Mouse (Mus musculus): Measurements from ENCODE around the gene Trp73. TPM values are rescaled to one million over a fixed set of nuclear protein-coding genes. Genes with fewer than 3 reads are reported as not detected.

The Trp73 gene
- total and polyA plus RNA-seq, 2 experiments from 2014 or later, result not detected

DNA sequence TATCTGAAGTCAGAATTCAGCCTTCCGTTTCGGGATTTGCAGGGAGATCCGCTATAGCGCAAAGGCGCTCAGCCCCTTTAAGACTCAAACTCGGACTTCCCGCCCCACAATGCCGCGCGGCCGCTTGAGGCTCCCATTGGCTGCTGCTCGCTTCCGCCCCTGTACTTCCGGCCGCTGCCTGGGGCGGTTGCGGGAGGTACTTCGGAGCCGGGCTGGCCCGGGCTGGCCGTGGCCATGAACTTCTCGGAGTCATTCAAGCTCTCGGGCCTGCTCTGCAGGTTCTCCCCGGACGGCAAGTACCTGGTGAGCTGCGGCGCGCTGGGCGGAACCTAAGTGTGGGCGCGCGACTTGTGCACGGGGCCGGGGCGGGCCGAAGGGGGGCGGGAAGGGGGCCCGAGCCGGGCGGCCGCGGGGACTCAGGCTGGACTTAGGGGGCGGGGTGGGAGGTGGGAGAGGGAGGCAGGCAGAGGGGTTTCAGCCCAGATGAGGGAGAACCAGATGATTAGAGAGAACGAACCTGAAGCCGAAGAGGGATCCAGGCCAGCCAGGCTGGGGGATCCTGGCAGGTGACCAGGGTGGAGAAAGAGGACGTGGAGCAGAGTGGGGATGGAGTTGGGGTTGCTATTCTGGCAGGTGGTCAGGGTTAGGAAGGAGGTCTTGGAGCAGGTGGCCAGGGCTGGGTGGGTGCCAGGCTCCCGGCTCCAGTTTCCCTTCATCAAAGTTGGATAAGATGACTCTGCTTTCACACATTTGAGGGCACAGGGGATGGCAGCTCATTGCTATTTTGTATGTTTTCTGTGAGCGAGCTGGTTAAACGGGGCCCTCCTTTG is 2.4 kb upstream of the Trp73 start, which contains the start of gene Wrap73:
Wrap73 (plus strand) TSS at position 162 of the 830 bp plus-strand sequence.
- peaks cover 45% of the 10 kb centered on the region for H3K27me3 ChIP-seq (ENCODE audit: control insufficient read depth, insufficient read depth, low read length)
- H3K4me2 ChIP-seq (ENCODE audit: low read depth, low read length), result peak within 1 kb of the TSS; percentile 91
- TF ChIP-seq EP300 (IDR thresholded peaks at IDR 0.05; ENCODE audit: low read depth), result no peak
- TF ChIP-seq CTCF (IDR thresholded peaks at IDR 0.05; ENCODE audit: low read depth), result no peak
- ATAC-seq (ENCODE audit: insufficient read depth, low read depth) (peak; percentile 95), DNase-seq (ENCODE audit: low spot score) (peak; percentile 92)
- peak within 1 kb of the TSS; percentile 7; the same call in 1 of the 2 replicates for H3K27ac ChIP-seq (ENCODE audit: low read depth)
- peak within 1 kb of the TSS; percentile 71 for H3K9ac ChIP-seq (replicated peaks; ENCODE audit: low read depth, low read length)
- no peaks in the 10 kb centered on the region for H3K9me3 ChIP-seq (replicated peaks; ENCODE audit: control insufficient read depth, low read length)
- 2% methylated on average over 44 of the region's 49 CpGs for WGBS
- peaks cover 29% of the 10 kb centered on the region for H3K4me1 ChIP-seq (ENCODE audit: control insufficient read depth, insufficient read depth)
- peak within 1 kb of the TSS; percentile 59 for H3K4me3 ChIP-seq (ENCODE audit: low read depth, low read length)
- H3K36me3 ChIP-seq (replicated peaks; ENCODE audit: control insufficient read depth, insufficient read depth, low read length), result peaks cover 14% of the 10 kb centered on the region

GRCm38 (mm10) chr4:154141009-154141867 is 1.2 kb upstream of the Trp73 start:
- peaks cover 55% of the 10 kb centered on the region for H3K27me3 ChIP-seq (ENCODE audit: control insufficient read depth, insufficient read depth, low read length)
- TF ChIP-seq CTCF (IDR thresholded peaks at IDR 0.05; ENCODE audit: low read depth) (no peak), EP300 (IDR thresholded peaks at IDR 0.05; ENCODE audit: low read depth) (no peak)
- H3K27ac ChIP-seq (ENCODE audit: low read depth), result no peak overlapping the region
- no peaks in the 10 kb centered on the region for H3K9me3 ChIP-seq (replicated peaks; ENCODE audit: control insufficient read depth, low read length)
- H3K4me2 ChIP-seq (ENCODE audit: low read depth, low read length), result peak overlapping the region; percentile 91
- H3K4me3 ChIP-seq (ENCODE audit: low read depth, low read length), result peak overlapping the region; percentile 59
- DNase-seq (ENCODE audit: low spot score) (no peak), ATAC-seq (ENCODE audit: insufficient read depth, low read depth) (no peak)
- peaks cover 29% of the 10 kb centered on the region for H3K4me1 ChIP-seq (ENCODE audit: control insufficient read depth, insufficient read depth)
- H3K36me3 ChIP-seq (replicated peaks; ENCODE audit: control insufficient read depth, insufficient read depth, low read length), result peaks cover 2% of the 10 kb centered on the region; the same call in 1 of the 2 replicates
- 3% methylated on average over 42 of the region's 42 CpGs for WGBS
- 0 out of 2 replicates have a peak overlapping the region, but pooled peaks have one; percentile 47 for H3K9ac ChIP-seq (replicated peaks; ENCODE audit: low read depth, low read length)

DNA sequence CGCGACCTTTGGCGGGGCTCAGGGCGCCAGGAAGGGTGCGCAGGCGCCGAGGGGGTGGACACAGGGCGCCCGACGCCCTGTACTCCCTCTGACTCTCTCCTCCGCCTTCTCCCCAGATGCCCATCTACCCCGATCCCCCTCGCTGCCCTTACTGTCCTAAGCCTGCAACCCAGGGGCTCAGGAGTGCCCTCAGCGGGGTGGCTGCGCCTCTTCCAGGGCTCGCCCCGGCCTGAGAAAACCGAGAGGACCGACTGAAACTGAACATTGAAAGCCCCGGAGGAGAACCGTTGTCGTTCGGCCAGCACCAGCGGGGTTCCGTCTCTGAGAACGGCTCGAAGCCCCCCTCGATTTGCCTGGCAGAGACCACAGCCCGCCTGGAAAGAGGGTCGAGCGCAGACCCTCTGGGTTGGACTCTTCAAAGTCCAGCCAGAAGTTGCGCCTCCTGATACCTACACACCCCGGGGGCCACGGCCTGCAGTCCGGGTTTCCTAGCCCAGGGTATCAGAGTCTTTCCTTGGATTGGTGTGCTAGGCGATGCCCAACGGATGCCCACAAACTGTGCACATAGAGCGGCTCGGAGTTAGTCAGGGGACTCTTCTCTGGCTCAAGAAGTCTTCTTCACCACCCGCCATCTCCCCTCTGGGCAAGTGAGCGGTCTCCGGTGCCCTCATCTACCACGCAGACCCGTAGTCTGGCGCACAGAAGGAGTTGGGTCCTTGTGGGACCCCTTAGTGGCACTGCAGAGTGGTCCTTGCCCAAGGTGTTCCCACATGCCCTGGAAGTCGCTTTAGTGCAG is 403 bp upstream of the Trp73 start:
- Histone ChIP-seq H3K9me3 (replicated peaks; ENCODE audit: control insufficient read depth, low read length) (no peaks in the 10 kb centered on the region), H3K4me1 (ENCODE audit: control insufficient read depth, insufficient read depth) (peaks cover 29% of the 10 kb centered on the region), H3K36me3 (replicated peaks; ENCODE audit: control insufficient read depth, insufficient read depth, low read length) (no peaks in the 10 kb centered on the region), H3K4me3 (ENCODE audit: low read depth, low read length) (peak overlapping the region; percentile 59), H3K27ac (ENCODE audit: low read depth) (no peak overlapping the region), H3K9ac (replicated peaks; ENCODE audit: low read depth, low read length) (peak overlapping the region; percentile 47), H3K4me2 (ENCODE audit: low read depth, low read length) (peak overlapping the region; percentile 91), H3K27me3 (ENCODE audit: control insufficient read depth, insufficient read depth, low read length) (peaks cover 62% of the 10 kb centered on the region)
- no peak for DNase-seq (ENCODE audit: low spot score)
- TF ChIP-seq EP300 (IDR thresholded peaks at IDR 0.05; ENCODE audit: low read depth) (no peak), CTCF (IDR thresholded peaks at IDR 0.05; ENCODE audit: low read depth) (no peak)
- WGBS, result 2% methylated on average over 41 of the region's 46 CpGs
- no peak for ATAC-seq (ENCODE audit: insufficient read depth, low read depth)

DNA sequence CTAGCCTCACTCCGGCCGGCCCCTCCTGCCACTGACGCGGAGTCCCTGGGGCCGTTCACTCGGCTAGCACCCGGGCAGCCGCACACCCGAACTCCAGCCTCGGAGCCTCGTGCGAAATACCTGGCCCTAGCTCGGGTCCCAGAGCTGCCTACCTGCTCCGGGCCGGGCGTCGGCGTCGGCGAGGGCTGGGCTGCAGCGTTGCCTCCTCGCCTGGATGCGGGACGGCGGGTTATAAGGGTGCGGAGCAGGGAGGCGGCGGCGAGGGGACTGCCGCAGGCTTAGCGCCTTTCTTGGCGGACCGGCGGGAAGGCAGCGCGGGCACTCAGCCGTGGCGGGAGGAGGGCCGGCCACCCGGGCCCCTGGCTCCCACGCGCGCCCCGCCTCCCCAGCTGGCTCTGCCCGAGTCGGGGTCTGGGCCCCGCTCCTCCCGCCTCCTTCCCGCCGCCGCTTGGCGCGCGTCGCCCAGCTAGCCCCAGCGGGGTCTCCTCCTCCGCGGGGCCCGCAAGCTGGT is 282 bp downstream of the Trp73 start:
- Histone ChIP-seq H3K9me3 (replicated peaks; ENCODE audit: control insufficient read depth, low read length) (no peaks in the 10 kb centered on the region), H3K4me1 (ENCODE audit: control insufficient read depth, insufficient read depth) (peaks cover 29% of the 10 kb centered on the region), H3K4me3 (ENCODE audit: low read depth, low read length) (peak overlapping the region; percentile 59), H3K4me2 (ENCODE audit: low read depth, low read length) (peak overlapping the region; percentile 91), H3K27ac (ENCODE audit: low read depth) (no peak overlapping the region), H3K36me3 (replicated peaks; ENCODE audit: control insufficient read depth, insufficient read depth, low read length) (no peaks in the 10 kb centered on the region), H3K27me3 (ENCODE audit: control insufficient read depth, insufficient read depth, low read length) (peaks cover 67% of the 10 kb centered on the region), H3K9ac (replicated peaks; ENCODE audit: low read depth, low read length) (peak overlapping the region; percentile 47)
- DNase-seq (ENCODE audit: low spot score), result no peak
- no peak for ATAC-seq (ENCODE audit: insufficient read depth, low read depth)
- under 1% methylated on average over 47 of the region's 59 CpGs for WGBS
- TF ChIP-seq EP300 (IDR thresholded peaks at IDR 0.05; ENCODE audit: low read depth) (no peak), CTCF (IDR thresholded peaks at IDR 0.05; ENCODE audit: low read depth) (no peak)

Data from heart, postnatal 0 days (tissue).